Mouse (Mus musculus) fibroblast of lung, adult 2 months (primary cell): ENCODE measurements around the gene Yars.

Experiments used
- DNase-seq: peaks from one replicate; pipeline ENCODE4 v3.0.0-alpha.2; 2011; ENCODE audit warnings: low read depth

Yars gene

DNA sequence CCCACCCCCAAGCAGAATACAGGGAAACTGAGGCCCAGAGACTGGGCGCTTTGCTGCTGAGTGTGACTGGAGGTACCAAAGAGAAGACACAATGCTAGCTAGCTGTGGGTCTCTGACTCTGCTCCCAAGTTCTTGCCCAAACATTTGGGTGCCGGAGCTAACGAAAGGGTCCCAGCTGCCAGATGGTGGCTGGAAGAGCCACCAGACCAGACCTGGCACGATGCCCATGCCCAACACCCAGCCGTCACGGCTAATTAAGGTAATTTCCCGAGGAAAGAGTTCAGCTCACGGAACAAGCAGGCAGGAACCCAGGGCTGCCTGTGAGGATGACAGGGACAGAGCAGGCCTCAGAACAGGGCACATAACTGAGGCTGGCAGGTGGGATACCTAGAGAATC, 38.4 kb downstream of the Yars start:
- DNase-seq = no peak

DNA sequence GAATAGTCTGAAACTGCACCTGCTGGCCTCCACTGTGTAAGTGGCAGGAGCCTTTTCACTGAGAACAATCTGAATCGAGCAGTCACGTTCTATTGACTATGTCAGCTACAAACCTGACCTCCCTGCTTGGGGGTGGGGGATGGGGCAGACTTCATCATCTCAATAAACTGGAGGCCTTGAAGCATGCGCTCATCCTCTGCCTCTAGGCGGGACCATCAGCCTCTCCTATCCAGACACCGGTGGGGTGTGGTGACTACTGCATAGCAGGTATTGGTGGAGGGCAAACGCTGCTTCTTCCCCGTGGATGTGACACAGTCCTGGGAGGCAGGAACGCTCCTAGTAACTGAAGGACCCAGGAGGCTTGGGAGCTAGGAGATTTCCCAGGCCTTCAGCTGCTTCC, 41.4 kb downstream of the Yars start:
- DNase-seq = no peak

DNA sequence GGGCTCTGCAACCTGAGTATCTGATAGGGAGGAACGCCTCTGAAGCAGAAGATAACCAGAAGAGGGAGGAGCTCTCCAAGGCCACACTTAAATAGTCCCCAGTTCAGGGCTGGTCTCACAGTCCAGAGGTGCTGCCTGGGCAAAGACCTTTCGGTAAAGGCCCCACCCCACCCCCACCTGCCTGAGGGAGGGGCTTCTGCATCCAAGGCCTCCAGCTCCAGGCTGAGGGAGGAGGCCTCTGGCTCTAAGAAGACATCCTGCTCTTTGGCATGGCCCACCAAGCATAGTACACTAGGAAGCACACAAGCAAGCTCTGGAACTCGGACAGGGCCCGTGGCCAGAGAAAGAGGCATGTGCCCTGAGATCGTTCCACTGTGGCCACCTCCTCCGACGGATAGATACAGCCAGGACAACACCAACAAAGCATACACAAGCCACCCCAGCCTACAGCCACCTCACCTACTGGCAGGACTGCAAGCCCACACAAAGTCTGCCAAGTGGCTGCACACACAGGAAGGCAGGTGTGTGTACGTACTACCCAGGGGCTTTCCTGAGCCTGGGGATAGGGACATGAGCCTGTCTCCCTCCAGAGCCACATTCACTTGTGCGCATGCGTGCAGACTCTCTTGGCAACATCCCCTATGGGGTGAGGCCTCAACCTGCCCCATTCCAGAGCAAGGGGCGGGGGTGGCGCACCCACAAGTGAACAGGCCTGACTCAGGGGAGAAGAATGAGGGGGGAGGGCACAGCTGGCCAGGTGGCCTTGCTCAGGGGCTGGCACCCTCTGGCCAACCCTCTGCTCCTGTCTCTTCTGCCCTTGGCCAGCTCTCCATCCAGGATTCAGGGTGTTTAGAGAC, 42.3 kb downstream of the Yars start:
- no peak for DNase-seq

DNA sequence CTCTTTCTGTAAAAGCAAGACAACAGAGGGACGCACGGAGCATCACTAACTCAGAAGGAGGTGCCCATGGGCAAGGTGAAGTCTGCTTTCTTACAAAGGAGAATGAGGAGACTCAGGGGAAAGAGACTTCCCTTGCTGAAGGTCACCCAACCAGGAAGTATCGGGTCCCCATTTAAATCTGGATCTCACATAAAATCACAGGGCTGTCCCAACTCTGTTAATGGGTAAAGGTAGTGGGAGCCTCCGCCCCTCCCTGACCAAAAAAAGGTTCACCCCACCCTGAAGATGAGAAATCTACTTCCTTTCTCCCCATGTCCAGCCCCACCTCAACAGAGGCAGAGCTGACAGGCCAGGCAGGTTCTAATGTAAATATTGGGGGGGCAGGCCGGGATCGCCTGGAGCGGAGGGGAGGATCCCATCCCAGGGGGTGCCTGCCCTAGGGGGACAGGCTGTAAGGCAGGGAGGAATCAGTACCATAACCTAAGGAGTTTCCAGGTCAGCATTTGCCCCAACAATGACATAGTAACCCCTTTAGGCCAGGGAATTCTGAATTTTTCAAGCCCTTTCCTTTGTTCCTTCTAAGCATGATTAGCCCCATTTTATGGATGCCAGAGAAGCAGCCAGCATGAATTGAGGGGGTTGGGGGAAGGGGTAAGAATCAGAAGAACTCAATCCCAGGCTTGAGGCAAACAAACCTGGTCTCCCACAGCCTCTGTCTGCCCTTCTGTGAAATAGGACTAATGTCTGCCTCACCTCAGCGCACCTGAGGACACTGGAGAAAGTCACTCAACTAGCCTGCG, 43.2 kb downstream of the Yars start:
- DNase-seq = no peak

DNA sequence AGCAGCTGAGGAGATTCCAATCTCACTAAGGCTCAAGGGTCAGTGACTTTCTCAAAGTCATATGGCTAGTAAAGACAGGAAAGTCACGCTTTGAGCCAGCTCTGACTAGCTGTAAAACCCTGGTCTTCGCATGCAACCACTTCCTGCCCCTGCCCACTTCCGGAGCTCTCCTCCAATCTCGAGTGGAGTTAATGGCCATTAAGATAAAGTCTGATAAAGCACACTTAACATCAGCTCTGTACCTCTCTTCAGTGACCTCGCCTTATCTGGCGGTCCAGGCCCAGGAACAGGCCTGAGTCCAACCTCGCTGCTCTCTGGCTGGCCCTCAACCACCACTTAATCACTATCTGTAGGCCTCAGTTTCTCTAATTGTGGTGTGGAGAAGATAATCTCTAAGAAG, 44.9 kb downstream of the Yars start:
- DNase-seq = no peak

DNA sequence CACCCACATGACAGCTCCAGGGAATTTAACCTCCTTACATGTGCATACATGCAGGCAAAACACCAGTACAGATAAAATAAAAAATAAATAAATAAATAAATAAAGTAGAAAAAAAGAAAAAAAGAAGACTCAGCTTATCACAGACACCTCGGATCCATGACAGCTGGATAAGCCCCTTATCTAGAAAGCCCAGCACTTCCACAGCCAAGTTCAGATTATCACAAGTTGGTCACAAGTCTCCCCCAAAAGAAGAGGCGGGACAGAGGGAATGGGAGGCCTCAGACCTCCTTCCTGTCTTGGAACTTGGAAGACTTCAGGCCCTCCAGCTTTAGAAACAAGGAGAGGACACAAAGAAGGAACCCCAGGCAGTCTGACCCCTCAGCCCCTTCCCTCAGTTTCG, 45.6 kb downstream of the Yars start:
- no peak for DNase-seq

DNA sequence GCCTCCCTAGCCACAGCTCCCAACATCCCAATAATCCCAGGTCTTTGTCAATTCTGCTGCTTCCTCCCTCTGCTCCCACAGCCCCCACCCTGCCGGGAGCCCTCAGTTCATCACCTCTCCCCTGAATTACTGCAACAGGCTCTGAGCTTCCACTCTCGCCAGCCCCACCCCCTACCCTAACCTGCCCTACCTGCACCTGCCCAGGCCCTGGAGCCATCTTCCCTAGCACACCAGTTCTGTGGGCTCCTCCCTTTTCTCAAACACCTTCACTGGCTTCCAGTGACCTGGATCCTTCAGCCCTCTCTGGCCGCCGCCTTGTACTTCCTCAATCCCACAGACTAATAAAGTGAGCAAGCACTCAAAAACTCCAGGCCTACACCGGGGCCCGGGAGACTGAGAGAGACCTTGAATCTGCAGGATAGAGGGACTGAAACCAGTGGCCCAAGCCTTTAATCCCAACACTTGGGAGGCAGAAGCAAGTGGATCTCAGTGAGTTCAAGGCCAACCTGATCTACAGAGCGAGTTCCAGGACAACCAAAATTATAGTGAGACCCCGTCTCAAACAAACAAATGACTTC, 46.8 kb downstream of the Yars start:
- no peak for DNase-seq

DNA sequence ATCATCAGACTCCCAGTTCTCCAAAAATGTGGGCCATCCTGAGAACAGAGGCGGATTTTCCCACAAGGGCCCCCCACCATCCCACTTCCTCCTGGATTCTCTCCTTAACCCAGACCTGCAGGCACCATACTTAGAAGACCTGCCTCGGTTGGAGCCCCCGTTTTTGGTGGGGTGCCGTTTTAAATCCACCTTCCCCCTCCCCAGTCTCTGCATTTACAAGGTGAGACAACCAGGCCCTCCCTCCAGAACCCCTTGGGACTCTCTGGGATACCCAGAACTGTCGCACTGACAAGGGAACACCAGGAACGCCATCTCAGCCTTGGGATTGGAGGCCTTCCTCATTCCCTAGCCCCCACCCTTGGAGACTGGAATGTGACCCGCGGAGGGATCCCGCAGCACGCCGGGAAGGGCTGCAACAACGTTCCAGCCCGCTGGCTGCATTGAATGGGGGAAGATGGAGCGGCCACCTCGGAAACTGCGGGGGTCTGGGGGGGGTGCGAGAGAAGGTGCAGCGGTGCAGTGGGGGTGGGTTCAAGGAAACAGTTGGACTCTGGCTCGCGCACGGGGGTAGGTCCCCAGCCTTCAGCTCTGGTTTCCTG, 48.4 kb downstream of the Yars start:
- no peak for DNase-seq

DNA sequence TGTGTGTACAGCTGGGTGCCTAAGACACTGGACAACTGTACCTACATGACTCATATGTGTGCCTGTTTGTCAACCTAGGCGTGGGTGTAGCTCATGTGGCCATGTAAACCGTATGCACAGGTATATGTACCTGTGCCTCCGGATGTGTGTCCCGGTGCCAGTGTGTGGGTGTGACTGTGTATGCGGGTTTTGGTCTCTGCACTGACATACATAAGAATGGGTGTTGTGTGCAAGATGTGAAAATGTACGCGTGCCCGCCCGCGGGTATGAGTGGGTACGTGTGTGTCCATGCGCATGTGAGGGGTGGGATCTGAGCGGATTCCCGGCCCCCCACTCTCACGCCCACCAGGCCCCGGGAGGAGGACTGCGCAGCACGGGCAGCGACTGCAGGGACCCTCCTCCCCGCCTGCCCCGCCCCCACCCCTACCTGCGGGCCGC, 49.0 kb downstream of the Yars start:
- no peak for DNase-seq

DNA sequence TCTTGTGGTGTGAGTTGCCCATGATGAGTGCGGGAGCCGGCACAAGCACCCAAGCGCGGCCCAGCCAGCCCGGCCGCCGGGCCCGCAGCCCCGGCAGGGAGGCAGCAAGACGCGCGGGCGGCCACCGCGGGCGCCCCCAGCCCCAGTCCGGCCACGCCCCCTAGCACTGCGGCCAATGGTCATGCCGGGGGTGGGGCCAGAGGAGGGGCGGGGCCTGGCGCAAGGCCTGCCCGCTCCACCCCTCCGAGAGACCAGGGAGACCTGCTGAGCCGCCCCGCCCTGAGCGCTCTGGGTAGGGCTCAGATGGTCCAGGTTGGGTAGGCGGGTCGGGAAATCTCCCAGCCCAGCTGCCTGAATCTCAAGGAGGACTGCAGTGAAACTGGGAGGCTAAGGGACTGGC, 49.5 kb downstream of the Yars start:
- DNase-seq = no peak

DNA sequence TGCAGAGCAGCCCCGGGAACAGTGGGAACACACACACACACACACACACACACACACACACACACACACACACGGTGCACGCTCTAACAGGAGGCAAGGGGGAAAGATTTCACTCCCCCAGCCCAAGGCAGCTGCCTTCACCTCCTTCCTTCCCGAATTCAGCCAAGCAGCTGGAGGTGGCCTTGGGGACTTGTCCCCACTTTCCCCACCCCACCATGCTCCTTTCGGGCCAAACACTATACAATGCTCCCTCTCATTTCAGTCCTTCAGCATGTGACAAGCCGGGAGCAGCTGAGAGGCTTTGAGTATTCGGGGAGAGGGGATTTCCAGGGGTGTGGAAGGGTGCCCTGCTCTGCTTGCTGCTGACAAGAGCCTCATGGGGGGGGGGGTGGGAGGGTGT, 52.3 kb downstream of the Yars start:
- DNase-seq = no peak

DNA sequence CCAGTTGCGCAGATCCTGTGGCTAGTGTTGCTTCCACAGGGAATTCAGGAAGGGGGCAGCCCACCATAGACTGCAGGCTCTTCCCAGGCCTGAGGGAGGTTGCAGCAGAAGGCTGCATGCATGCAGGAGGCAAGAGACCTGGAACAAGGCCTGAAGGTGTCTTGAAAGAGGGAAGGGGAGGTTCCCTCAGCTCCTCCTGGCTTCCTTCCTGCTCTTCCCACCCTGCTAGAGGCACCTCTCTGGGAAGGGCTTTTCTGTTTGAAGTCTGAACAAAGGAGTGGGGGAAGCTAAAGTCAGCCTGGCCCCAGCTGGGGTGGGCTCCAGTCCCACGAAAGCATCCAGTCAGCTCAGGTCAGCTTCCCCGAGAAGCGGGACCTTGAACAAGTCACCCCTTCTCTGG, 52.8 kb downstream of the Yars start:
- DNase-seq = no peak

DNA sequence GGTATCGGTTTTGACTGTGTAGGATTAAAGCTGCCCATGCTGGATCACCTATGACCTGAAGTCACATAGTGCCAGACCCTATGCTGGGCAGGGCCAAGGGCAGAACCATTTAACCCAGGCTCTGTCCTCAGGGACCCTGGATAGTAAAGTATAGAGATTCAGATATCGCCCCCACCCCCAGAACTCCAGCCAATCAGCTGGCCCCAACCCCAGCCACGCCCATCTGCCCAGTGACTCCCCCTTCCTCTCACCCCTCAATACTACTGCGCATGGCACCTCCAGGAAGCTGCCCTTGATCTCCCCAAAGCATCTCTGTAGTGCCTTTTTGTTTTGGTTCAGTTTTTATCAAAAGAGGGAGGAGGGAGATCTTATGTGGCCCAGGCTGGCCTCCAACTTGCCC, 53.2 kb downstream of the Yars start:
- no peak for DNase-seq

DNA sequence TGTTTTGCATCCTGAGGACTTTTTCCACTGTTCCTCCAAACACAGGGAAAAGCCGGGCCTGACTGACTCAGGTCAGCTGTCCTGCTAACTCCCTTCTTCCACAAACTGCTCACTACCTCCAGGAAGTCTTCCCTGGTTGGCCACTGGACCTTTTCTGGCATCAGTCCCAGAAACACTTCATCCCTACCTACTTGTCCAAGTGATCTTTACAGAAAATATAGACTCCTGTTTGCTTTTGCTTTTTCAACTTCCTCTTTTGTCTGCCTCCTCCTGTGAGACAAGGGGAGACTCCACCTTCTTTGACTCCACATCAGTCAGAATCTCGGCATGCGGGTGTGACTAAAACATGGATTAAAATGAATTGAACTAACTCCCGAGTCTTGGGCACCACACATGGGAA, 55.2 kb downstream of the Yars start:
- no peak for DNase-seq

DNA sequence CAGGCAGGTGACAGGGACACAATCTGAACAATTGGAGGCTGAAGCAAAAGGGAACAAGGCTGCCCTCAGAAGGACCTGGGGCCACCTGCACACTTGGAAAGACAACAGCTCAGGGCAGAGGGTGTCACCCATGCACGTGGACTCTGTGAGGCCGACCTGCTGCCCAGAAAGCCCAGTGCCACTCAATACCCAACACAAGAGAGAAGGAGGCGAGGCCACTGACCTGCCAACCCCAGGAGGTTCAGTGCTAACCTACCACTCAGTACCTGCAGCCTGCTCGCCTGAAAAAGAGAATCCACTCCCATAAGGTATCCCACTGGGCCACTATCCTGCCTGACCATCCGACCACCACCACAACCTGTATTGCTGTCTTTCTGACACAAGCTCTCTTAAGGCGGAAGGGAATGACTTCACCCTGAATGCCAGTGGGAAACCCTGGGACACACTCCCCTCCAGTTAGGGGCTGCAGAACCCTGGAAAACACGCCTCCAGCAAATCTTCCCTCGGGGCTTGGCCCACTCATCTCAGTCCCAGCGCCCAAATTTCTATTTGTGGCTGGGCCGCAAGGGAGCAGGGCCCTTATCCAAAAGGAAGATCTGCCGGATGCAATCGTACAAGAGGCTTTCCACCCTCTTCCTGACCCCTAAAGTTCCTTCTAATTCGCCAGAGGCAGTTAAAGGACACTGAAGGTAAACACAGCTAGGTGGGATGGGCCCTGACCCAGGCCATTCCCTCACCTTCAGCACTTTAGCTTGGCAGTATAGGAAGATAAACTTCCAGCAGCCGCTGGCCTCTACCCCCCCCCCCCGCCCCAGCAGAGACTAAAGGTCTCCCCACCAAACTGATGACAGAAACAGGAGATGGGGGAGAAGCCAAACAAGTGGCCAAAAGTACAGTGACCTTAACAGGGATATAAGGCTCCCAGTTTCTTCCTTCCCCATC, 57.1 kb downstream of the Yars start:
- no peak for DNase-seq

DNA sequence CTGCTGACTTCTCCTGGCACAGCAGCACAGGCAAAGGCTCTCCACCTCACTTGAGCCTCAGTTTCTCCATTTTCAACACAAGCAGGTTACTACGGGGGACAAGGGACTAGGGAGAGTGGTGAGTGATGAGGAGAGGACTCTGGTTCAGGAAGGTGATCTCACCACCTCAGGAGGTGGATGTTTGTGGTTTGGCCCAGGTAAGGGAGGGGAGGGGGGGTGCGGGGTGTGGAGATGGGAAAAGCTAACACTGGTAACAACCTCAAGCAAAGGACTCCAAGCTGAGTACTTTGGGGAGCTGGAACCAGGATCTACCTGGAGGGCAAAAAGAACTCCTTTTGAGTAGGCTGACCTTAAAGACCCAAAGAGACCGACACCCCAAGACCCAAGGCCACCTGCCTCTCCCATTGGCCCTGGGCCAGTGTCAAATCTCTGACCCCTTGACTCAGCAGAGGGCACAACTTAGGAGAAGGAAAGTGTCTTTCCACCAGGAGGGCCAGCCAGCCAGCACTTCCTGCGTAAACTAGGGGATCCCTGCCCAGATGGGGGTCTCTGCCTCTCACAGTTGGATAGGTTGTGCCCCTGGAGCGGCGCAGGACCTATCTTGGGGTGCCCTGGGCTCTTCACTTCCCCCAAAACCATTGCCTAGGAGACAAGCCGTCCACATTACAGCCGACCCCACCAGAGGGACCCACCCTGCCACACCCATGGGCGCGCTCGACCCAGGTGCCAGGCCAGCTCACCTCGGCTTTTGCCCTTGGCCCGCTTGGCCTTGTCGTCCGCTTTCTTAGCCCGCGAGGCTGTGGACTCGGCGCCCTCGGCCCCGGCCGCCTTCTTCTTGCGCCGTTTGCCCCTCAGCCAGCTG, 58.1 kb downstream of the Yars start:
- no peak for DNase-seq

DNA sequence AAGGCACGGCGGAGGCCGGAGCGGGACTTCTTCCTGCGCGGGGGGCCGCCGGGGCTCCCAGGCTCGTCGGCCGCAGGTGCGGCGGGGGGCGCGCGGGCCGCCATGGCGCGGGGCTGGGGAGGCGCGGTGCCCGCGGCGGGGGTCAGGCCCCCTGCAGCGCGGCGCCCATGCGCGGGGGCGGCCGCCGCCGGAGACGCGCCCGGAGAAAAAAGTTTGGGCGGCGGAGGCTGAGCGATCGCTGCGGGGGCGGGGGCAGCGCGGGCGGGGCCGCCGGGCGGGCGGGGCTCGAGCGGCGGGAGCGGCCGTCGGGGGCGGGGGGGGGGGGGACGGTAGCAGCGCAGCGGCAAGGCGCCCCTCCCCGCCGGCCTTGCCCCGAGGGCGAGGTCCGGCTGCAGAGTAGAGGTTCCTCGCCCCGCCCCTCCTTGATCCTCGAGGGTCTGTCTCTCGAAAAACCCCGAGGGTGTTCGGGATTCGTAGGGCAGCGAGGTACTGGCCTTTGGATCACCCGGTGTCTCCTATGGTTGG, 58.7 kb downstream of the Yars start:
- no peak for DNase-seq

DNA sequence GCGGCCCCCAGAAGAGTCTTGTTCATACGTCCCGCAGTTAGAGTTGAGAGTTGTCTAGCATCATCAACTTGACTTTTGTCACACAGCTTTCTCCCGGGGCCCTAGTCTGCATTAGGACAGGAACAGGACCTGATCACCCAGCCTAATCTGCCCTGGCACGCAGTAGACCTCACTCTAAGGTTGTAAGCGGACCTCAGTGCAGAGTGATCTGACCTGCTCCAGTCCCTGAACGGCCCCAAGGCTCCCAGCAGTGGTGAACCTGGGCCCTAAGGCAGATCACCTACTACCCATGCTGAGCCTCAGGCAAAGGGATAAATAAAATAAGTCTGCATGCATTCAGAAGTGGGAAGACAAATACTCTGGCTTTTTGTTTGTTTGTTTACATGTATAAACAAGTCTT, 59.7 kb downstream of the Yars start:
- no peak for DNase-seq

DNA sequence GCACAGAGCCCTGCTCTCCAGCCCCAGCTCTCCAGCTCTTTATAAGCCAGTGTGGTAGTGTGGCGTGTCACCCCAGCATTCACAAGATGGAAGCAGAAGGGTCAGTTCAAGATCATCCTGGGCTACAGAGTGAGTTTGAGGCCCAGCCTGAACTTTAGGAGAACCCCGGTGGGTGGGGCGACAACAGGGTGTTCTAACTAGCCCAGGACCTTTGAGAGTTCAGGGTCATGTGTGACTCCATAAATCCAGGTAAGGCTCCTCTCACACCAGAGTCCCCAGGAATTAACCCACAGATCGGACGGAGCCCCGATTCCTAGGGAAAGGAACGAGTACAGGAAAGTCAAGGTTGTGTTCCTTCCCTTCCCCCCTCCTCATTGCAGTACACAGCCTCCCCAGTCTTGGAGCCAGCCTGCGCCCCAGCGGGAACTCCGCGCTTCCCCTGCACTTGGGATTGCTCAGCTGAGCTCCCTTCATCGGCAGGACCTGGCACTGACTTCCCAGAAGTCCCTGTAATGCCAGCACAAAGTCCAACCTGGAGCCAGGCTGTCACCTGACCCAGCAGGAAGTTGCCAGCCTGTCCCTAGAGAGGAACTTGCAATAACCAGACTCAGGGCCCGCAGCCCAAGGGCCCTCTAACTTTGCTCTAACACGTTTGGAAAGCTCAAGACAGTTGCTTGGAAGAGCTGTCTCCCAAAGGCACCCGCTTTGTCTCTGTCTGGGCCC, 61.4 kb downstream of the Yars start:
- no peak for DNase-seq
